9 mouse cellular contexts compared by ENCODE assay signal in the genomic region with DNA sequence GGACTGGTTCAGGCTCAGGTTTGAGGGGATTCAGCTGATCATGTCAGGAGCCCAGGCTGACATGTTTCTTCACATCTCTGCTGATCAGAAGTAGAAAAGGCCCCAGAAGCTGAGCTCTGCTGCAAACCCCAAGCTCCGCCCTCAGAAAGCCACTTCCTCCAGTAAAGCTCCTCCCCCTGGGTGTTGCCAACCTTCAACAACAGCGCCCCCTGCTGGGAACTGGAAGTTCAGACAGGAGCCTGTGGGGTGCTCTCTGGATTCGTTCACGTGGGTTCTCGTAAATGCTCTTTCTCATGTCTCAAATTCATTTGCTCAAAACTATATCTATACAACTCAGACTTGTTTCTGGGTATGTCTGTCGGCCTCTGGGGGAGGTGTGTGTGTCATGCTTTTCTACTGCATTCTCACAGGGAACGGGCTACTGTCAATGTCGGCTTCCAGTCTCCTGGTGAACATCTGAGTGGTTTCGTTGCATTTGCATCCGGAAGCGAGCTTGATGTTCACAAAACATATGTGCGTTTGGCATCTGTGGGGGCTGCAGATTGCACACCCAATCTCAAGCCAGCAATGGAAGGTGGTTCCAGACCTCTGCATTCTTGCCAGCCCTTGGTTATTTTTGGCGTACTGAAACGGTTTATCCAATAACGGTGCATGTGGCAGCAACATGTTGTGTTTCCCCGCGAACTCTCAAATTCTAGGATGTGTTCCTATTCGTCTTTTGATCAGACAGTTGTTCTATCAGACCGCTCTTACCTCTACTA.
A peak's percentile ranks its signal among the peaks of the same experiment; 100 is the strongest.
DNase-seq lines count a peak whose midpoint lies in the region; TF ChIP-seq lines count a peak whose summit lies in the region.
"Had no signal": no experiment of that assay in that cellular context is flagged by ENCODE, and none has a peak within 500 bp of the region (broad histone marks: within the 10 kb centered on the region; RNA-seq: fewer than 3 reads in every experiment).

No protein-coding gene starts in this region.

- intact Hi-C loops in left cerebral cortex, postnatal 25 days (cut with DNase I), result no loop called here

- no peak overlapping the region for H3K27ac ChIP-seq in cerebellum, adult 2 months (ENCODE audit: insufficient read depth, low read length)
- H3K27ac ChIP-seq: lung, embryonic 15.5 days had no signal

- DNase-seq in adrenal gland, adult (ENCODE audit: inconsistent age in 2 of 2, low spot score in 1 of 2), result peak; percentile 11 to 57
- no peak for DNase-seq in adrenal gland, postnatal 4 days (ENCODE audit: low spot score in 2 of 2)
- DNase-seq in left cerebral cortex, adult 18-20 months (ENCODE audit: low spot score in 2 of 2), result peak; percentile 54 to 63
- no peak for DNase-seq in left cerebral cortex, adult 11 months (ENCODE audit: low spot score)
- DNase-seq in embryo, embryonic 9.5 days (ENCODE audit: extremely low spot score), result peak; percentile 39
- peak; percentile 17 to 55 for DNase-seq in left cerebral cortex, postnatal 25 days (ENCODE audit: low spot score in 2 of 2)
- peak; percentile 81 for DNase-seq in right cerebral cortex, postnatal 4 days
- DNase-seq in cerebellum, adult 2 months, result no peak

- H3K4me3 ChIP-seq in cerebellum, adult 2 months (replicated peaks; ENCODE audit: insufficient read depth, low read depth, low read length), result no peak overlapping the region
- H3K4me3 ChIP-seq: lung, embryonic 15.5 days had no signal

- 40% methylated on average over 19 of the region's 19 CpGs for WGBS in cerebellum, adult 2 months

- H3K27me3 ChIP-seq in cerebellum, adult 2 months (ENCODE audit: control insufficient read depth, insufficient read depth, low read length), result no peaks in the 10 kb centered on the region
- H3K27me3 ChIP-seq: lung, embryonic 15.5 days had no signal

- no peak for TF ChIP-seq CTCF in cerebellum, adult 2 months (IDR thresholded peaks at IDR 0.05; ENCODE audit: borderline replicate concordance, insufficient read depth, low read depth, low read length)

- no peaks in the 10 kb centered on the region for H3K4me1 ChIP-seq in cerebellum, adult 2 months (ENCODE audit: control insufficient read depth, insufficient read depth, low read length)
- H3K4me1 ChIP-seq: lung, embryonic 15.5 days had no signal

- TF ChIP-seq POLR2A in cerebellum, adult 2 months (IDR thresholded peaks at IDR 0.05; ENCODE audit: borderline replicate concordance, insufficient read depth, low read length), result no peak

Comparison
In these comparisons a context has a peak if more than half of its experiments do, and no peak if none do; other contexts are left out.
1. DNase-seq: peak in adrenal gland, adult (2 of 2), left cerebral cortex, adult 18-20 months (2 of 2), embryo, embryonic 9.5 days (single experiment), left cerebral cortex, postnatal 25 days (2 of 2) and right cerebral cortex, postnatal 4 days (single experiment); none in adrenal gland, postnatal 4 days (0 of 2), left cerebral cortex, adult 11 months (single experiment) and cerebellum, adult 2 months (0 of 2).